Mouse (Mus musculus) urinary bladder, postnatal 0 days (tissue): ENCODE results near the gene Zfp781. TPM values are rescaled to one million over a fixed set of nuclear protein-coding genes. Genes with fewer than 3 reads are reported as not detected.

Source experiments
- polyA plus RNA-seq: library from polyadenylated mRNA; unstranded; fragments of >200 nt; fragmentation: Nextera tagmentation; extraction: Ambion mirVana; gene quantifications from 2 replicates; pipeline ENCODE4 v1.2.1, GENCODE M21; 2015

Gene Zfp781
- 0.93 and 0.94 TPM in 2 replicates for polyA plus RNA-seq

DNA sequence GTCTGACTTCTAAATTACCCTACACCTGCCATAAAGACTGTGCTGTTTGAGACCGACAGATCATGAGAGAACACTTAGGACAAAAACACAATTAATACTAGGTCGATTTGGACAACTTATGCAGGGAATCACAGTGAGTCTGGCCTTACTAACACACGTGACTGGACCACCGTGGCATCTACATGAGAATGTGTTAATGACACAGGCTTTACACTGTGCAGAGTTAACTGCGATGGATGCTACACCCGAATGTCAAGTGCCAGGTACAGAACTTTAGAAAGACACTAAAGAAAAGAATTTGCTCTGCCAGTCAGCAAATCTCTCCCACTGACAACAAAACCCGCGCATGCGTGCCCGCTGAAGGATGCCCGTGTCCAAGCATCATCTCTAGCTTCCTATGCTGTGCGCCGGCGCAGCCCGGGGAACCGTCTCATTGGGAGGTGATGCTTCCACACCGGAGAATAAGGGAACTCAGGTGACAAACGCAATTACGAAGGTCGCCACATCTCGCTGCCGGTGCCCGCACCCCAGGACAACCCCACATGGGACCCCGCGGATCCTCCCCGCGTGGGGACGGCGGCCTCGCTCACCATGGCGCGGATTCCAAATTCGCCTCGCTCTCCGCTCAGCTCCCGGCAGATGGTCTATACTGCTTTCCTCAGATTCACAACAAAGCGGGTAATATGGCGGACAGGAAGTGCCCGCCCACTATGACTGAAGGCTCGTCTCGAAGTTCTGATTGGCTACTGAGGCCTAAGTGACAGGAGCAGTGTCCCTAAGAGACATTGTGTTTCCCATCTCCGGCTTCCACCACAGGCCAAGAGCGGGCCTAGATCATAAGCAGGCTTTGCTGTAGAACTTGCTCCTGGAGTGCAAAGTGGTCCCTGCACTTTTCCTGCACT lies at the start of gene Zfp781:
Gene Zfp781, minus strand, starts transcription at position 639 of the 902 bp plus-strand sequence.

DNA sequence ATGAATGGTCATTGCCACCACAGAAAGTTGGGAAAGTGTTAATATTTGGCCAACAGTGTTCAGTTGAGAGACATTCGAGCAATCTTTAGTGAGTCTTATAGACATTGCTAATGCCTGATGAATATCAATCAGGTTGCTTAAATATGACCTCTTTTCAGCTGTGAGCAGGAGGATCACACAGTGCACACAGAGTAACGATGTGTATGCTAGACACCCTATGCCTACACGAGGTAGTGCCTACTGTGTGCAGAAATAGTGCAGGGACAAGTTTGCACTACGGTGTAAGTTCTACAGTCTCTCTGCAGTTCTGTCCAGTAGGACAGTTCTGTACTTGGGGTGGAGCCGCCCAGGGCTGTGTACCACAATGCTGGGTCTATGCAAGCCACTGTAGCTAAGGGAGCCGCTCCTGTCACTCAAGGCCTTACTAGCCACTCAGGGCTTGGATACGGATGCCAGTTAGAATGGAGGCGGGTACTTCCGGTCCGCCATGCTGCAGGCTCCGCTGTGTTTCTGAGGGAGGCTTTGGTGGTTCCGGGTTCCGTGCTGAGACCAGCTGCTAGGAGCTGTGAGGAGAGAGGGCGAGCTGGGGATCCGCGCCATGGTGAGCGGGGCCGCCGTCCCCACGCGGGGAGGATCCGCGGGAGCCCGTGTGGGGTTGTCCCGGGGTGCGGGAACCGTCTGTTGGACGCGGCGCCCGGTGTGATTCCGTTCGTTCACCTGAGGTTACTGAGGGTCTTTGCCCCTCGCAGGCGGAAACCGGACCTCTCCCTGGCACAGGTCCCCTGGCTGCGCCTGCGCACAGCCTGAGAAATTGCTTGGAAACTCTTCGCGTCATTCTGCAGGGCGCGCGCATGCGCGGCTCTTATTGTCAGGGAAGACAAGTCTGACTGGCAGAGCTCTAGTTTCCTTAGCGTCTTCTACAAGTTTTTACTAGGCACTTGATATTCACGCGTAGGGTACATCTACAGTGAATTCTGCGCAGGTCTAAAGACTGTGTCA lies 66.6 kb downstream of the Zfp781 start, which contains the start of gene Gm32687:
Gene Gm32687, plus strand, starts transcription at position 526 of the 999 bp plus-strand sequence.

Other genes starting within 250 kb of the Zfp781 start
- 5.5 and 6.8 TPM in 2 replicates for gene Zfp433, start 225.7 kb downstream of the Zfp781 start, polyA plus RNA-seq
- 2.2 and 2.9 TPM in 2 replicates for gene Gm3055, start 159.3 kb downstream of the Zfp781 start, polyA plus RNA-seq
- 1.6 and 1.7 TPM in 2 replicates for gene Gm4767, start 118.3 kb downstream of the Zfp781 start, polyA plus RNA-seq
- 4.3 and 4.5 TPM in 2 replicates for gene Gm32687, start 66.5 kb downstream of the Zfp781 start, polyA plus RNA-seq
- 4.5 and 4.7 TPM in 2 replicates for gene Zfp873, start 117.6 kb upstream of the Zfp781 start, polyA plus RNA-seq
- gene BC024063, start 152.9 kb upstream of the Zfp781 start, polyA plus RNA-seq: 1.4 and 1.6 TPM in 2 replicates
- gene AU041133, start 197.5 kb upstream of the Zfp781 start, polyA plus RNA-seq: 3.2 and 3.4 TPM in 2 replicates